Mouse (Mus musculus) ES-Bruce4 (cell line): ENCODE measurements around the gene Usp29.

Experiments used
- CTCF ChIP-seq: IDR thresholded peaks from one replicate; pipeline ENCODE4 v1.8.1; 2011; ENCODE audit warnings: low read depth, low read length
- EP300 ChIP-seq: IDR thresholded peaks from 2 replicates; pipeline ENCODE4 v1.6.1; 2011; ENCODE audit warnings: low read depth, low read length; ENCODE audit not compliant: insufficient read depth
- POLR2A ChIP-seq: IDR thresholded peaks from one replicate; pipeline ENCODE4 v1.8.1; 2011; ENCODE audit warnings: low read length; ENCODE audit not compliant: insufficient read depth

DNA sequence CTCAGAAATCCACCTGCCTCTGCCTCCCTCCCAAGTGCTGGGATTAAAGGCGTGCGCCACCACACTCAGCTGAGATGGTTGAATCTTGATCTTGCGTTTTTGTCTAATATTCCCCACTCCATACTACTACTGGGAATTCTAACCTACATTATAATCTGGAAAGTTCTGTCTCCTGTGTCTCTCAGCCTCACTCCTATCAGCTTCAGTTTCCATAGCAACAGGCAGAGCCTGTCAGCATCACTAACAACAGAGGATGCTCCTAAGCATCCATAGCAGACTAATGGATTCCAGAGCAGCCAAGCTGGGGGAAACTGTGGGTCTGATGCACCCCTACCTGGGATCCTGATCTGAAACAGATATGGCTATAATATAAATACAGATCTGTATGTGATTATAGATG, 193.1 kb downstream of the Usp29 start:
- TF ChIP-seq CTCF (no peak), POLR2A (no peak), EP300 (no peak)
